Mouse (Mus musculus): Measurements from ENCODE around the gene Casc3.

GRCm38 (mm10) chr11:98827877-98828276 lies 23.2 kb downstream of the Casc3 start:
- no peak for TF ChIP-seq POLR2A (IDR thresholded peaks at IDR 0.05; ENCODE audit: extremely low read depth, insufficient read depth, low read length)
- TF ChIP-seq CTCF (IDR thresholded peaks at IDR 0.05; ENCODE audit: extremely low read depth, insufficient read depth, low read length): no peak

All from cortical plate, adult 2 months (tissue).